Mouse (Mus musculus) MEL (cell line): Measurements from ENCODE around the gene Sh3bp4. TPM values are rescaled to one million over a fixed set of nuclear protein-coding genes. Genes with fewer than 3 reads are reported as not detected.

ENCODE experiments used
- DNase-seq: peaks from one replicate; pipeline ENCODE4 v3.0.0; 2011; ENCODE audit warnings: low read depth, low spot score
- H3K27ac ChIP-seq: 2 replicates; pipeline ENCODE4 v1.5.1; 2012; ENCODE audit warnings: low read depth, mild to moderate bottlenecking, control low read depth, low read length, moderate library complexity; ENCODE audit not compliant: control insufficient read depth
- H3K27me3 ChIP-seq, 2 experiments: fragments of 150-350 bp in 1 of 2; sonication (generic) in 1 of 2; 2 replicates each; pipeline ENCODE4 v1.6.1; 2012; ENCODE audit warnings: low read length in 2 of 2, mild to moderate bottlenecking in 2 of 2, improper control_type of control experiment in 1 of 2, moderate library complexity in 1 of 2; ENCODE audit not compliant: insufficient read depth in 2 of 2, control insufficient read depth in 1 of 2
- H3K36me3 ChIP-seq, 2 experiments: 2 replicates each; pipeline ENCODE4 v1.6.1; 2012 to 2014; ENCODE audit warnings: low read length in 2 of 2, improper control_type of control experiment in 1 of 2, inconsistent platforms in 1 of 2, mild to moderate bottlenecking in 1 of 2; ENCODE audit not compliant: insufficient read depth in 2 of 2, control insufficient read depth in 1 of 2
- H3K4me1 ChIP-seq, 2 experiments: fragments of 150-350 bp in 1 of 2; sonication (generic) in 1 of 2; 2 replicates each; pipeline ENCODE4 v1.6.1; 2012; ENCODE audit warnings: low read length in 2 of 2, improper control_type of control experiment in 1 of 2, mild to moderate bottlenecking in 1 of 2; ENCODE audit not compliant: insufficient read depth in 2 of 2, control insufficient read depth in 1 of 2
- H3K4me3 ChIP-seq, 2 experiments: fragments of 150-350 bp in 1 of 2; sonication (generic) in 1 of 2; 2 replicates each; pipeline ENCODE4 v1.5.1; 2012; ENCODE audit warnings: low read depth in 2 of 2, low read length in 2 of 2, mild to moderate bottlenecking in 2 of 2, moderate library complexity in 2 of 2, control low read depth in 1 of 2, improper control_type of control experiment in 1 of 2; ENCODE audit not compliant: control insufficient read depth in 1 of 2, insufficient read depth in 1 of 2
- H3K79me2 ChIP-seq: 2 replicates; pipeline ENCODE4 v1.6.1; 2012; ENCODE audit warnings: mild to moderate bottlenecking, low read length, moderate library complexity; ENCODE audit not compliant: control insufficient read depth, poor library complexity, insufficient read depth
- H3K9ac ChIP-seq: 2 replicates; pipeline ENCODE4 v1.6.1; 2012; ENCODE audit warnings: low read depth, mild to moderate bottlenecking, control low read depth, low read length, moderate library complexity; ENCODE audit not compliant: control insufficient read depth, poor library complexity, severe bottlenecking
- H3K9me3 ChIP-seq: fragments of 150-350 bp; sonication (generic); replicated peaks from 2 replicates; pipeline ENCODE4 v1.6.1; 2012; ENCODE audit warnings: mild to moderate bottlenecking, low read length, improper control_type of control experiment, moderate library complexity; ENCODE audit not compliant: insufficient read depth
- BHLHE40 ChIP-seq: IDR thresholded peaks from 2 replicates; pipeline ENCODE4 v1.6.1; 2012; ENCODE audit warnings: low read depth, mild to moderate bottlenecking, inconsistent platforms, low read length, improper control_type of control experiment, borderline replicate concordance
- CHD2 ChIP-seq: IDR thresholded peaks from 2 replicates; pipeline ENCODE4 v1.6.1; 2011; ENCODE audit warnings: low read length, improper control_type of control experiment
- CTCF ChIP-seq, 3 experiments: IDR thresholded peaks in 2 of 3; conservative IDR thresholded peaks in 1 of 3; 2 replicates each; pipeline ENCODE4 v1.5.1; 2011 to 2012; ENCODE audit warnings: low read length in 3 of 3, low read depth in 2 of 3, mild to moderate bottlenecking in 2 of 3, improper control_type of control experiment in 1 of 3, inconsistent platforms in 1 of 3, mixed read lengths in 1 of 3, moderate library complexity in 1 of 3; ENCODE audit not compliant: control insufficient read depth in 1 of 3, insufficient read depth in 1 of 3, poor library complexity in 1 of 3, severe bottlenecking in 1 of 3
- E2F4 ChIP-seq: IDR thresholded peaks from 2 replicates; pipeline ENCODE4 v1.6.1; 2011; ENCODE audit warnings: low read depth, low read length, improper control_type of control experiment, borderline replicate concordance
- EP300 ChIP-seq, 2 experiments: IDR thresholded peaks; 2 replicates each; pipeline ENCODE4 v1.6.1; 2011; ENCODE audit warnings: improper control_type of control experiment in 2 of 2, low read length in 2 of 2, low read depth in 1 of 2, mild to moderate bottlenecking in 1 of 2
- ETS1 ChIP-seq: IDR thresholded peaks from 2 replicates; pipeline ENCODE4 v1.6.1; 2012; ENCODE audit warnings: low read depth, mild to moderate bottlenecking, inconsistent platforms, low read length, improper control_type of control experiment, moderate library complexity
- JUND ChIP-seq: IDR thresholded peaks from 2 replicates; pipeline ENCODE4 v1.6.1; 2011; ENCODE audit warnings: low read depth, mild to moderate bottlenecking, improper control_type of control experiment, low read length
- MAZ ChIP-seq: IDR thresholded peaks from 2 replicates; pipeline ENCODE4 v1.6.1; 2012; ENCODE audit warnings: low read depth, mild to moderate bottlenecking, inconsistent platforms, low read length, improper control_type of control experiment
- MXI1 ChIP-seq: IDR thresholded peaks from 2 replicates; pipeline ENCODE4 v1.6.1; 2011; ENCODE audit warnings: mild to moderate bottlenecking, low read depth, low read length, improper control_type of control experiment
- NRF1 ChIP-seq: IDR thresholded peaks from 2 replicates; pipeline ENCODE4 v1.6.1; 2014; ENCODE audit warnings: low read depth, mild to moderate bottlenecking, inconsistent platforms, low read length, improper control_type of control experiment, moderate library complexity; ENCODE audit not compliant: poor library complexity, insufficient read depth, severe bottlenecking
- POLR2A ChIP-seq, 2 experiments: IDR thresholded peaks; 2 replicates each; pipeline ENCODE4 v1.6.1; 2011 to 2012; ENCODE audit warnings: low read length in 2 of 2, mild to moderate bottlenecking in 2 of 2, control low read depth in 1 of 2, improper control_type of control experiment in 1 of 2, low read depth in 1 of 2, moderate library complexity in 1 of 2; ENCODE audit not compliant: control insufficient read depth in 1 of 2, insufficient read depth in 1 of 2, poor library complexity in 1 of 2
- POLR2AphosphoS2 ChIP-seq: IDR thresholded peaks from 2 replicates; pipeline ENCODE4 v1.6.1; 2011; ENCODE audit warnings: low read length, improper control_type of control experiment
- RAD21 ChIP-seq: IDR thresholded peaks from 2 replicates; pipeline ENCODE4 v1.6.1; 2011; ENCODE audit warnings: mild to moderate bottlenecking, low read depth, low read length, improper control_type of control experiment
- SMC3 ChIP-seq: IDR thresholded peaks from 2 replicates; pipeline ENCODE4 v1.6.1; 2011; ENCODE audit warnings: low read depth, low read length, improper control_type of control experiment
- TAL1 ChIP-seq: IDR thresholded peaks from 2 replicates; pipeline ENCODE4 v1.6.1; 2012; ENCODE audit warnings: mild to moderate bottlenecking, inconsistent platforms, low read length, moderate library complexity, mixed read lengths
- TBP ChIP-seq: IDR thresholded peaks from 2 replicates; pipeline ENCODE4 v1.8.0; 2011; ENCODE audit warnings: low read depth, low read length, improper control_type of control experiment
- TCF12 ChIP-seq: IDR thresholded peaks from 2 replicates; pipeline ENCODE4 v1.6.1; 2014; ENCODE audit warnings: low read depth, mild to moderate bottlenecking, inconsistent platforms, low read length, improper control_type of control experiment, moderate library complexity
- UBTF ChIP-seq: IDR thresholded peaks from 2 replicates; pipeline ENCODE4 v1.6.1; 2012; ENCODE audit warnings: low read depth, mild to moderate bottlenecking, inconsistent platforms, low read length, improper control_type of control experiment, moderate library complexity, borderline replicate concordance; ENCODE audit not compliant: insufficient read depth
- USF2 ChIP-seq, 2 experiments: IDR thresholded peaks; 2 replicates each; pipeline ENCODE4 v1.6.1; 2011 to 2012; ENCODE audit warnings: improper control_type of control experiment in 2 of 2, low read length in 2 of 2, borderline replicate concordance in 1 of 2, inconsistent platforms in 1 of 2, low read depth in 1 of 2, mild to moderate bottlenecking in 1 of 2; ENCODE audit not compliant: insufficient read depth in 1 of 2
- ZC3H11A ChIP-seq: IDR thresholded peaks from 2 replicates; pipeline ENCODE4 v1.6.1; 2012; ENCODE audit warnings: low read depth, mild to moderate bottlenecking, inconsistent platforms, low read length, improper control_type of control experiment
- ZMIZ1 ChIP-seq: IDR thresholded peaks from 2 replicates; pipeline ENCODE4 v1.6.1; 2012; ENCODE audit warnings: low read depth, mild to moderate bottlenecking, inconsistent platforms, low read length, improper control_type of control experiment, moderate library complexity
- ZNF384 ChIP-seq: IDR thresholded peaks from 2 replicates; pipeline ENCODE4 v1.6.1; 2012; ENCODE audit warnings: low read depth, mild to moderate bottlenecking, inconsistent platforms, low read length, improper control_type of control experiment
- polyA plus RNA-seq, 2 experiments: library from polyadenylated mRNA; stranded (reverse) in 1 of 2; unstranded in 1 of 2; fragments of >175 nt in 1 of 2; fragments of >200 nt in 1 of 2; gene quantifications; 2 replicates each; pipeline versions ENCODE4 v1.2.1 to v1.2.4; 2012; ENCODE audit warnings: low replicate concordance in 2 of 2, low read depth in 1 of 2; ENCODE audit not compliant: insufficient read length in 2 of 2, insufficient read depth in 1 of 2, missing spikeins in 1 of 2
- total RNA-seq: library from RNA; depleted of rRNA; stranded (reverse); fragments of 300-350 nt; gene quantifications from 2 replicates; pipeline ENCODE4 v1.2.3, GENCODE M21; 2012

The Sh3bp4 gene
- total and polyA plus RNA-seq, 3 experiments: not detected

GRCm38 (mm10) chr1:89024696-89025612 lies 45.3 kb upstream of the Sh3bp4 start:
- Histone ChIP-seq H3K4me1 (no peaks in the 10 kb centered on the region), H3K27ac (no peak overlapping the region), H3K27me3 (no peaks in the 10 kb centered on the region), H3K9ac (no peak overlapping the region), H3K9me3 (no peaks in the 10 kb centered on the region), H3K4me3 (no peak overlapping the region), H3K36me3 (no peaks in the 10 kb centered on the region), H3K79me2 (no peaks in the 10 kb centered on the region)
- no peak for DNase-seq
- TF ChIP-seq CTCF (IDR thresholded peaks at IDR 0.05 in 2 of 3, conservative IDR thresholded peaks at IDR 0.05 in 1 of 3; ENCODE audit: control insufficient read depth in 1 of 3, insufficient read depth in 1 of 3, low read depth in 2 of 3, low read length in 3 of 3, poor library complexity in 1 of 3, severe bottlenecking in 1 of 3) (no peak), RAD21 (no peak), TAL1 (no peak), ZMIZ1 (no peak), SMC3 (no peak), E2F4 (no peak)

DNA sequence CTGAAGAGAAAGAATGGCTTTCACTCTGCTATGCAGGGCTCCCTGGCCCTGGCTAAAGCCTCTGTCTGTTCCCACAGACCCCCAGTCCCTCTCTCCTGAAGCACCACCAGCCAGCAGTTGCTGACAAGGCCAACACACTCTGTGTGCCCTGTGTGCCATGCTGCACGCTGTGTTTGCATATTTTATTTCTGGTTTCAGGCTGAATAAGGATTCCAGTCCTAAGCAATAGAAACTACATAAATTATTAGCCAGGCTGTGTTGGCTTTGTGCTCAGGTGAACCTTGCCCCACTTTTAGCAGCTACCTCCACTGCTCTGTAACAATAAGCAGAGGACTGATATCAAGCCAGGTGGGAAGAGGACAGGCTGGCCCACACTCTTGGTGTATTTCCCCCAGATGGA lies 44.2 kb upstream of the Sh3bp4 start:
- H3K27me3 ChIP-seq: no peaks in the 10 kb centered on the region
- TF ChIP-seq TBP: no peak
- no peak for TF ChIP-seq ZC3H11A
- no peak for TF ChIP-seq MXI1
- no peak for TF ChIP-seq CHD2
- no peak for TF ChIP-seq USF2 (IDR thresholded peaks at IDR 0.05; ENCODE audit: borderline replicate concordance in 1 of 2, insufficient read depth in 1 of 2, low read depth in 1 of 2, low read length in 2 of 2)
- no peak for TF ChIP-seq ZNF384
- no peak for TF ChIP-seq MAZ
- TF ChIP-seq E2F4: no peak
- no peak for TF ChIP-seq EP300 (IDR thresholded peaks at IDR 0.05; ENCODE audit: low read depth in 1 of 2, low read length in 2 of 2)
- TF ChIP-seq ETS1: no peak
- no peak for TF ChIP-seq RAD21
- no peak for TF ChIP-seq CTCF (IDR thresholded peaks at IDR 0.05 in 2 of 3, conservative IDR thresholded peaks at IDR 0.05 in 1 of 3; ENCODE audit: control insufficient read depth in 1 of 3, insufficient read depth in 1 of 3, low read depth in 2 of 3, low read length in 3 of 3, poor library complexity in 1 of 3, severe bottlenecking in 1 of 3)
- no peak for TF ChIP-seq JUND
- no peak for TF ChIP-seq BHLHE40
- no peak for TF ChIP-seq UBTF
- TF ChIP-seq TCF12: no peak
- no peak for TF ChIP-seq POLR2AphosphoS2
- TF ChIP-seq NRF1: no peak
- TF ChIP-seq POLR2A (IDR thresholded peaks at IDR 0.05; ENCODE audit: control insufficient read depth in 1 of 2, insufficient read depth in 1 of 2, low read depth in 1 of 2, low read length in 2 of 2, poor library complexity in 1 of 2): no peak
- no peak overlapping the region for H3K9ac ChIP-seq
- no peak overlapping the region for H3K4me3 ChIP-seq
- no peaks in the 10 kb centered on the region for H3K79me2 ChIP-seq
- no peak for DNase-seq
- H3K4me1 ChIP-seq: no peaks in the 10 kb centered on the region
- no peaks in the 10 kb centered on the region for H3K36me3 ChIP-seq
- H3K27ac ChIP-seq: no peak overlapping the region
- no peaks in the 10 kb centered on the region for H3K9me3 ChIP-seq
